Mouse (Mus musculus) CH12.LX (cell line): Measurements from ENCODE around the gene Olfr1065.
"Not testable (repeated sequence)": the region's sequence is repeated elsewhere in the genome, so short reads cannot be mapped to it uniquely, and the experiment has no call there.

Source experiments
- CTCF ChIP-seq, 2 experiments: IDR thresholded peaks in 1 of 2; conservative IDR thresholded peaks in 1 of 2; 2 replicates each; pipeline ENCODE4 v1.5.1; 2011 to 2012; ENCODE audit warnings: low read depth in 2 of 2, low read length in 2 of 2, improper control_type of control experiment in 1 of 2, inconsistent platforms in 1 of 2, mild to moderate bottlenecking in 1 of 2, moderate library complexity in 1 of 2
- MXI1 ChIP-seq: IDR thresholded peaks from 2 replicates; pipeline ENCODE4 v1.6.1; 2011; ENCODE audit warnings: mild to moderate bottlenecking, low read depth, low read length, improper control_type of control experiment
- NELFE ChIP-seq: IDR thresholded peaks from 2 replicates; pipeline ENCODE4 v1.6.1; 2011; ENCODE audit warnings: low read depth, low read length, improper control_type of control experiment
- RAD21 ChIP-seq: IDR thresholded peaks from 2 replicates; pipeline ENCODE4 v1.6.1; 2011; ENCODE audit warnings: low read depth, mild to moderate bottlenecking, low read length, improper control_type of control experiment, moderate library complexity
- ZNF384 ChIP-seq: IDR thresholded peaks from 2 replicates; pipeline ENCODE4 v1.6.1; 2012; ENCODE audit warnings: low read depth, low read length, improper control_type of control experiment, inconsistent platforms

GRCm38 (mm10) chr2:86426649-86427048 is 23.7 kb downstream of the Olfr1065 start, which contains the start of gene Olfr1062:
- not testable (repeated sequence) for TF ChIP-seq RAD21; CTCF (conservative IDR thresholded peaks at IDR 0.05 in 1 of 2, IDR thresholded peaks at IDR 0.05 in 1 of 2; ENCODE audit: low read depth in 2 of 2, low read length in 2 of 2); NELFE; MXI1; ZNF384
